Mouse (Mus musculus) spleen, adult 2 months (tissue): ENCODE results near the gene Tom1l1. TPM values are rescaled to one million over a fixed set of nuclear protein-coding genes. Genes with fewer than 3 reads are reported as not detected.

Source experiments
- DNase-seq, 2 experiments: peaks; one replicate each; pipeline versions ENCODE4 v3.0.0 to v3.0.0-alpha.2; 2012 to 2021; ENCODE audit warnings: low spot score in 2 of 2, low read depth in 1 of 2
- H3K27ac ChIP-seq: fragments of 200-500 bp; 2 replicates; pipeline ENCODE4 v1.5.1; 2012; ENCODE audit warnings: low read length, inconsistent platforms; ENCODE audit not compliant: insufficient read depth
- H3K27me3 ChIP-seq: fragments of 200-500 bp; 2 replicates; pipeline ENCODE4 v1.6.1; 2012; ENCODE audit warnings: mild to moderate bottlenecking, moderate library complexity, low read length, inconsistent platforms; ENCODE audit not compliant: control insufficient read depth, insufficient read depth
- H3K36me3 ChIP-seq: fragments of 200-500 bp; 2 replicates; pipeline ENCODE4 v1.6.1; 2012; ENCODE audit warnings: mild to moderate bottlenecking, low read length, inconsistent platforms; ENCODE audit not compliant: control insufficient read depth, insufficient read depth
- H3K4me1 ChIP-seq: fragments of 200-500 bp; 2 replicates; pipeline ENCODE4 v1.6.1; 2011; ENCODE audit warnings: inconsistent platforms; ENCODE audit not compliant: control insufficient read depth, insufficient read depth, insufficient read length
- H3K4me3 ChIP-seq: fragments of 200-500 bp; 2 replicates; pipeline ENCODE4 v1.5.1; 2011; ENCODE audit warnings: mild to moderate bottlenecking, inconsistent platforms; ENCODE audit not compliant: insufficient read depth, insufficient read length; ENCODE audit errors: extremely low read depth
- CTCF ChIP-seq: fragments of 200-500 bp; IDR thresholded peaks from 2 replicates; pipeline ENCODE4 v1.5.1; 2011; ENCODE audit warnings: mild to moderate bottlenecking, inconsistent platforms; ENCODE audit not compliant: insufficient read depth, insufficient read length, insufficient replicate concordance; ENCODE audit errors: extremely low read depth
- POLR2A ChIP-seq: fragments of 200-500 bp; IDR thresholded peaks from 2 replicates; pipeline ENCODE4 v1.6.1; 2011; ENCODE audit warnings: low read depth, low read length, inconsistent platforms
- WGBS: fragments of 180-500 bp; shearing (Covaris S2); methylation state at CpG from one replicate; pipeline ENCODE4 v1.1.7; 2018; 5-methylcytosine and 5-hydroxymethylcytosine counted together
- polyA plus RNA-seq: library from polyadenylated mRNA; depleted of rRNA; stranded (reverse); fragments of >200 nt; gene quantifications from 2 replicates; pipeline ENCODE4 v1.2.3, GENCODE M21; 2012

Tom1l1 gene
- polyA plus RNA-seq, 1 experiment = 1.8 TPM

GRCm38 (mm10) chr11:90638312-90638830 lies 49.8 kb downstream of the Tom1l1 start:
- DNase-seq = no peak
- H3K27me3 ChIP-seq = no peaks in the 10 kb centered on the region
- H3K4me3 ChIP-seq = peak overlapping the region; percentile 84
- under 1% methylated on average over 49 of the region's 54 CpGs for WGBS
- no peaks in the 10 kb centered on the region; the same call in 1 of the 2 replicates for H3K36me3 ChIP-seq
- H3K27ac ChIP-seq = peak overlapping the region; percentile 80
- H3K4me1 ChIP-seq = no peaks in the 10 kb centered on the region; the same call in 1 of the 2 replicates
- TF ChIP-seq POLR2A (no peak), CTCF (no peak)

- TF ChIP-seq CTCF = peak; percentile 38; the same call in 1 of the 2 replicates
- TF ChIP-seq POLR2A = peak; percentile 64
- Histone ChIP-seq H3K27me3 (no peaks in the 10 kb centered on the region), H3K4me1 (no peaks in the 10 kb centered on the region; the same call in 1 of the 2 replicates), H3K4me3 (peak within 1 kb of the TSS; percentile 84), H3K36me3 (no peaks in the 10 kb centered on the region; the same call in 1 of the 2 replicates), H3K27ac (peak within 1 kb of the TSS; percentile 80)
- WGBS = under 1% methylated on average over 48 of the region's 48 CpGs
- peak; percentile 86 to 89 for DNase-seq
Measured at GRCm38 (mm10) chr11:90637440-90638311, 50.5 kb downstream of the Tom1l1 start, which contains the start of the genes Stxbp4 and Cox11. Gene Stxbp4 (minus strand): TSS chr11:90638084. Gene Cox11 (plus strand): TSS chr11:90638173.

- no peak overlapping the region for H3K4me3 ChIP-seq
- WGBS = 93% methylated on average over 3 of the region's 3 CpGs
- TF ChIP-seq POLR2A (no peak), CTCF (no peak)
Measured at GRCm38 (mm10) chr11:90634661-90635060, 53.5 kb downstream of the Tom1l1 start.

DNA sequence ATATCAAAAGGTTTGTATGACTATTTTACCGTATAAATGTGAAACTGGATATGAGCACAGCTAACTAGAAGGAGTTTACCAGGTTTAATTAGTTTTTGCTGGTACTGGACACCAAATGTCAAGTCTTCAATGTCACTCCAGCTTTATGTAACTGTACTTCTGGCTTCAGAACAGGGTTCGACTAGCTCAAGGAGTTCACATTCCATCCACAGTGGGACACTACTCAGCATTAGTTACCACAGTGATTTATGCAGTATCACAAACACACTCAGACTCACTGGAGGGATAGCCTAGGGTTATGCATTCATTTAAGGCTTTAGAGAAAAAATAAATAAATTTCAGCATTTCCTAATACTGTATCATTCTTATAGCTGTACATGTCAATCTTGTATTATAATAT lies 55.7 kb downstream of the Tom1l1 start:
- no peaks in the 10 kb centered on the region for H3K27me3 ChIP-seq
- 92% methylated on average over 2 of the region's 2 CpGs for WGBS
- DNase-seq = no peak
- no peaks in the 10 kb centered on the region for H3K4me1 ChIP-seq
- no peak overlapping the region for H3K4me3 ChIP-seq
- TF ChIP-seq CTCF (no peak), POLR2A (no peak)
- no peak overlapping the region for H3K27ac ChIP-seq
- H3K36me3 ChIP-seq = no peaks in the 10 kb centered on the region

More at GRCm38 (mm10) chr11:90634661-90635060, 53.5 kb downstream of the Tom1l1 start:
- no peak for DNase-seq
- H3K27ac ChIP-seq = no peak overlapping the region
- H3K36me3 ChIP-seq = no peaks in the 10 kb centered on the region
- H3K4me1 ChIP-seq = no peaks in the 10 kb centered on the region; the same call in 1 of the 2 replicates
- H3K27me3 ChIP-seq = no peaks in the 10 kb centered on the region

DNA sequence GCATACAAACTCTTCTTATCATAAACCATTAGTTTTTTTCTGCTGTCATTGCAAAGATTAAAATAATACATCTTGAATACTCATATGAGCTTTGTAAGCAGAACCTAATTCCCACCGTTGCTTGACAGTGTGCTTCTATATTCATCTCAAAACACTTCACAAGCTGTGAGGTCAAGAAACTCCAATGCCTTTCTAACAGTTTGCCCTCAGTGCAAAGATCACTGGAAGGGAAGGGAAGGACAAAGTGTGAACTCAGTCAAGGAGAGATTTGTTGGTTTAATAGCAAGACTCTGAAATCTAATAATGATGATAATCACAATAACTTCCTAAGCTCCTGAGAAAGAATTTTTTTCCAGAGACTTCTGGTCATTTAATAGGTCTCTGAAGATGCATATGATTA lies 60.4 kb downstream of the Tom1l1 start:
- Histone ChIP-seq H3K4me3 (no peak overlapping the region), H3K4me1 (no peaks in the 10 kb centered on the region), H3K27me3 (no peaks in the 10 kb centered on the region), H3K36me3 (no peaks in the 10 kb centered on the region), H3K27ac (no peak overlapping the region)
- TF ChIP-seq POLR2A (no peak), CTCF (no peak)
- DNase-seq = no peak
- WGBS = 71% methylated on average over 1 of the region's 1 CpGs

DNA sequence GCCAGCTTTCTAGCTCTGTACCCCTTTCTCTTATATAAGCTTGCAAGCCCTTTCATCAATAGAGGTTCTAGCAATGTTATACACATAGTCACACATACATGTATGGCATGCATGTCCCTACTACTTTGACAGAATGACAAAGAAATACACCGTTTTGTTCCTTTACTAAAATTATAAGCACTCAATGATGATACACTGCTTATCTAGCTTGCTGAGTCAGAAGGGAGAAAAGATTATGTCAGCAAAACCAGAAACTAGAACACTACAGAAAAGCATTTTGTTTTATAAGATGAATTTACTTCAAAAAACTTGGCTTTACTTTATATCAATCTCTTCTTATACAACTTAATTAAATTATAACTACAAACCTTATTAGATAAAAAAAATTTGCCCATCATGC lies 63.0 kb downstream of the Tom1l1 start:
- Histone ChIP-seq H3K27me3 (no peaks in the 10 kb centered on the region), H3K36me3 (no peaks in the 10 kb centered on the region), H3K4me1 (no peaks in the 10 kb centered on the region), H3K4me3 (no peak overlapping the region), H3K27ac (no peak overlapping the region)
- TF ChIP-seq CTCF (no peak), POLR2A (no peak)
- WGBS = 69% methylated on average over 1 of the region's 1 CpGs
- no peak for DNase-seq

DNA sequence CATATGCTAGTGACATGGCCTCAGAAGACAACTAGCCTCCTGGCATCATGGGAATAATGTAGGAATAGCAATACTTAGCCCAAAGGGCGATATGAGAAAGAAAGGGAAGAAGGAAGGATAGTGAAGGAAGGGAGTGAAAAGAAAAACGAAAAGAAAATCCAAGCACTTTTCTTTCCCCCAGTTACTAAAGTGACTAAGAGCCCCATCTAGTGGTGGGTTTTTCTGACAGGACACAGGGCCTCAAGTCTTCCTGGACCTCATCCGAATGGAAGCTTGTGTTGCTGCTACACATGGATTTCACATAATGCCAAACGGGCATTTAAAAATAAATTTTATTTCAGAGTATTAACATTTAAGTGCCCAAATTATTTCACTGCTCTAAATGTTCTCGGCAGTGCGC lies 64.7 kb downstream of the Tom1l1 start:
- Histone ChIP-seq H3K36me3 (no peaks in the 10 kb centered on the region), H3K27me3 (no peaks in the 10 kb centered on the region), H3K4me3 (no peak overlapping the region), H3K4me1 (no peaks in the 10 kb centered on the region), H3K27ac (no peak overlapping the region)
- WGBS = 41% methylated on average over 6 of the region's 6 CpGs
- peak in 1 of 2 experiments; percentile 14 for DNase-seq
- peak; percentile 7; the same call in 1 of the 2 replicates for TF ChIP-seq CTCF
- no peak for TF ChIP-seq POLR2A
